Mouse (Mus musculus) forebrain, embryonic 11.5 days (tissue): ENCODE measurements around the gene Gm38655. TPM values are rescaled to one million over a fixed set of nuclear protein-coding genes. Genes with fewer than 3 reads are reported as not detected.

Experiments used
- ATAC-seq: fragments of 200-750 bp; cut with Nextera tagmentation; replicated peaks from 2 replicates; pipeline ENCODE4 v1.8.0; 2017; ENCODE audit warnings: moderate TSS enrichment; ENCODE audit not compliant: low FRiP score
- DNase-seq: peaks from one replicate; pipeline ENCODE4 v3.0.0-alpha.2; 2017; ENCODE audit warnings: low spot score
- H3K27ac ChIP-seq: fragments of 300-500 bp; sonication (generic); 2 replicates; pipeline ENCODE4 v1.5.1; 2014; ENCODE audit warnings: low read depth, low read length
- H3K27me3 ChIP-seq: fragments of 300-500 bp; sonication (generic); 2 replicates; pipeline ENCODE4 v1.6.1; 2014; ENCODE audit warnings: mild to moderate bottlenecking, low read length, mixed read lengths; ENCODE audit not compliant: control insufficient read depth, insufficient read depth
- H3K36me3 ChIP-seq: fragments of 300-500 bp; sonication (generic); 2 replicates; pipeline ENCODE4 v1.6.1; 2014; ENCODE audit warnings: mild to moderate bottlenecking, low read length, moderate library complexity, mixed read lengths; ENCODE audit not compliant: control insufficient read depth, insufficient read depth
- H3K4me1 ChIP-seq: fragments of 300-500 bp; sonication (generic); replicated peaks from 2 replicates; pipeline ENCODE4 v1.6.1; 2014; ENCODE audit warnings: low read length, mixed read lengths; ENCODE audit not compliant: control insufficient read depth, insufficient read depth
- H3K4me2 ChIP-seq: fragments of 300-500 bp; sonication (generic); 2 replicates; pipeline ENCODE4 v1.6.1; 2014; ENCODE audit warnings: low read depth, mild to moderate bottlenecking, low read length, moderate library complexity, mixed read lengths; ENCODE audit not compliant: severe bottlenecking
- H3K4me3 ChIP-seq: fragments of 300-500 bp; sonication (generic); 2 replicates; pipeline ENCODE4 v1.5.1; 2014; ENCODE audit warnings: low read depth, low read length
- H3K9ac ChIP-seq: fragments of 300-500 bp; sonication (generic); 2 replicates; pipeline ENCODE4 v1.6.1; 2014; ENCODE audit warnings: low read length
- H3K9me3 ChIP-seq: fragments of 300-500 bp; sonication (generic); 2 replicates; pipeline ENCODE4 v1.6.1; 2016; ENCODE audit warnings: low read length, mixed read lengths; ENCODE audit not compliant: control insufficient read depth
- WGBS: fragments of 180-500 bp; shearing (Covaris S2); extraction: QIAGEN DNeasy Blood & Tissue Kit; methylation state at CpG from one replicate; pipeline ENCODE4 v1.1.7; 2014; 5-methylcytosine and 5-hydroxymethylcytosine counted together
- polyA plus RNA-seq: library from polyadenylated mRNA; unstranded; fragments of >200 nt; fragmentation: Nextera tagmentation; extraction: Ambion mirVana; gene quantifications from 2 replicates; pipeline ENCODE4 v1.2.1, GENCODE M21; 2014

Gene Gm38655
- polyA plus RNA-seq, 1 experiment from 2014 or later: not detected

GRCm38 (mm10) chr17:25215431-25215830, 40.2 kb upstream of the Gm38655 start:
- ATAC-seq (no peak), DNase-seq (no peak)
- no peak overlapping the region for H3K9ac ChIP-seq
- no peak overlapping the region for H3K4me3 ChIP-seq
- no peaks in the 10 kb centered on the region for H3K9me3 ChIP-seq
- H3K27ac ChIP-seq: no peak overlapping the region
- H3K27me3 ChIP-seq: no peaks in the 10 kb centered on the region
- H3K4me2 ChIP-seq: no peak overlapping the region
- H3K4me1 ChIP-seq: no peaks in the 10 kb centered on the region
- H3K36me3 ChIP-seq: no peaks in the 10 kb centered on the region
- WGBS: 87% methylated on average over 3 of the region's 3 CpGs

GRCm38 (mm10) chr17:25211705-25212104, 36.4 kb upstream of the Gm38655 start:
- Histone ChIP-seq H3K9ac (no peak overlapping the region), H3K4me2 (no peak overlapping the region), H3K4me3 (no peak overlapping the region), H3K27me3 (no peaks in the 10 kb centered on the region), H3K27ac (no peak overlapping the region), H3K36me3 (no peaks in the 10 kb centered on the region; the same call in 1 of the 2 replicates), H3K4me1 (no peaks in the 10 kb centered on the region), H3K9me3 (no peaks in the 10 kb centered on the region)
- 93% methylated on average over 4 of the region's 4 CpGs for WGBS
- ATAC-seq: no peak
- no peak for DNase-seq

GRCm38 (mm10) chr17:25210680-25211466, 35.6 kb upstream of the Gm38655 start:
- WGBS: 92% methylated on average over 15 of the region's 15 CpGs
- ATAC-seq: no peak
- no peak overlapping the region for H3K27ac ChIP-seq
- no peaks in the 10 kb centered on the region for H3K4me1 ChIP-seq
- no peaks in the 10 kb centered on the region for H3K9me3 ChIP-seq
- H3K36me3 ChIP-seq: no peaks in the 10 kb centered on the region; the same call in 1 of the 2 replicates
- no peak overlapping the region for H3K9ac ChIP-seq
- H3K4me3 ChIP-seq: no peak overlapping the region
- H3K27me3 ChIP-seq: no peaks in the 10 kb centered on the region
- H3K4me2 ChIP-seq: no peak overlapping the region
- DNase-seq: no peak

GRCm38 (mm10) chr17:25210006-25210405, 34.7 kb upstream of the Gm38655 start:
- no peaks in the 10 kb centered on the region for H3K27me3 ChIP-seq
- WGBS: 90% methylated on average over 4 of the region's 4 CpGs
- H3K4me1 ChIP-seq: no peaks in the 10 kb centered on the region
- no peak for DNase-seq
- H3K4me2 ChIP-seq: no peak overlapping the region
- H3K27ac ChIP-seq: no peak overlapping the region
- no peak overlapping the region for H3K4me3 ChIP-seq
- no peaks in the 10 kb centered on the region for H3K9me3 ChIP-seq
- ATAC-seq: no peak
- H3K36me3 ChIP-seq: no peaks in the 10 kb centered on the region; the same call in 1 of the 2 replicates
- no peak overlapping the region for H3K9ac ChIP-seq

- Histone ChIP-seq H3K4me3 (no peak overlapping the region), H3K27me3 (no peaks in the 10 kb centered on the region), H3K4me2 (no peak overlapping the region), H3K9me3 (no peaks in the 10 kb centered on the region), H3K27ac (no peak overlapping the region), H3K4me1 (no peaks in the 10 kb centered on the region), H3K9ac (no peak overlapping the region), H3K36me3 (peaks cover 5% of the 10 kb centered on the region)
- no peak for DNase-seq
- ATAC-seq: no peak
- WGBS: 93% methylated on average over 4 of the region's 4 CpGs
Measured at GRCm38 (mm10) chr17:25202401-25202800, 27.1 kb upstream of the Gm38655 start.

- DNase-seq (no peak), ATAC-seq (no peak)
- WGBS: 3% methylated on average over 12 of the region's 16 CpGs
- Histone ChIP-seq H3K4me1 (peaks cover 16% of the 10 kb centered on the region), H3K9ac (peak overlapping the region; percentile 87), H3K27me3 (no peaks in the 10 kb centered on the region), H3K36me3 (no peaks in the 10 kb centered on the region; the same call in 1 of the 2 replicates), H3K27ac (no peak overlapping the region), H3K9me3 (no peaks in the 10 kb centered on the region), H3K4me3 (peak overlapping the region; percentile 98), H3K4me2 (peak overlapping the region; percentile 77)
Measured at GRCm38 (mm10) chr17:25189091-25189490, 13.8 kb upstream of the Gm38655 start.

GRCm38 (mm10) chr17:25188150-25189031, 13.1 kb upstream of the Gm38655 start, which contains the start of gene Unkl:
Unkl (plus strand) TSS chr17:25188397.
- Histone ChIP-seq H3K27ac (peak within 1 kb of the TSS; percentile 5), H3K4me3 (peak within 1 kb of the TSS; percentile 98), H3K36me3 (no peaks in the 10 kb centered on the region; the same call in 1 of the 2 replicates), H3K27me3 (no peaks in the 10 kb centered on the region), H3K4me1 (peaks cover 16% of the 10 kb centered on the region), H3K9me3 (no peaks in the 10 kb centered on the region), H3K4me2 (peak within 1 kb of the TSS; percentile 77), H3K9ac (peak within 1 kb of the TSS; percentile 87)
- peak; percentile 84 for DNase-seq
- ATAC-seq: peak; percentile 54
- under 1% methylated on average over 96 of the region's 104 CpGs for WGBS

- 9% methylated on average over 11 of the region's 11 CpGs for WGBS
- H3K4me2 ChIP-seq: peak overlapping the region; percentile 77
- H3K4me1 ChIP-seq: peaks cover 16% of the 10 kb centered on the region
- H3K27me3 ChIP-seq: no peaks in the 10 kb centered on the region
- DNase-seq (no peak), ATAC-seq (no peak)
- no peak overlapping the region for H3K27ac ChIP-seq
- H3K4me3 ChIP-seq: peak overlapping the region; percentile 98
- H3K9ac ChIP-seq: peak overlapping the region; percentile 87; the same call in 1 of the 2 replicates
- H3K36me3 ChIP-seq: no peaks in the 10 kb centered on the region; the same call in 1 of the 2 replicates
- H3K9me3 ChIP-seq: no peaks in the 10 kb centered on the region
Measured at GRCm38 (mm10) chr17:25187784-25188149, 12.5 kb upstream of the Gm38655 start.
